Mouse (Mus musculus): ENCODE measurements around the gene Cdkl1. TPM values are rescaled to one million over a fixed set of nuclear protein-coding genes. Genes with fewer than 3 reads are reported as not detected.

Cdkl1 gene
- total RNA-seq, 2 experiments from 2014 or later, result 20.5 to 20.9 TPM

GRCm38 (mm10) chr12:69756015-69756414 is 35.1 kb downstream of the Cdkl1 start:
- no peak for DNase-seq (ENCODE audit: extremely low spot score in 1 of 2, low spot score in 1 of 2)

DNA sequence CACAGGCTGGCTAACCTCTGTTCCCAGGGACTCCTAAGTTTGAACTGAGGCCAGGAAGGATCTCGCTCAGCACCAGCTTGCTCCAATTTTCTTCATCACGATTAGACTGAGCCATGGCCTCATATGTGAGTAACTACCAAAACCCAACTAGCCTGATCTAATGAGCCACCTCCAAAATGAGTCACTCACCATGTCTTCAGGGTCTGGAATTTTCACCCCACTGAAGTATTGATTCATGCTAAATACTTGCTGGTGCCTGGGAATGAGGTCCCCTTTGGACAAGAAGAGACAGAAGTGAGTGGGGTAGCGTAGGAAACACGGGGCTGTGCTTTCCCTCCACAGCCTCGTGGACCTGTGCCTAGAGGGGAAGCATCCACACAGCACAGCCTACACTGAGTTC is 37.1 kb downstream of the Cdkl1 start:
- no peak for DNase-seq (ENCODE audit: extremely low spot score in 1 of 2, low spot score in 1 of 2)

DNA sequence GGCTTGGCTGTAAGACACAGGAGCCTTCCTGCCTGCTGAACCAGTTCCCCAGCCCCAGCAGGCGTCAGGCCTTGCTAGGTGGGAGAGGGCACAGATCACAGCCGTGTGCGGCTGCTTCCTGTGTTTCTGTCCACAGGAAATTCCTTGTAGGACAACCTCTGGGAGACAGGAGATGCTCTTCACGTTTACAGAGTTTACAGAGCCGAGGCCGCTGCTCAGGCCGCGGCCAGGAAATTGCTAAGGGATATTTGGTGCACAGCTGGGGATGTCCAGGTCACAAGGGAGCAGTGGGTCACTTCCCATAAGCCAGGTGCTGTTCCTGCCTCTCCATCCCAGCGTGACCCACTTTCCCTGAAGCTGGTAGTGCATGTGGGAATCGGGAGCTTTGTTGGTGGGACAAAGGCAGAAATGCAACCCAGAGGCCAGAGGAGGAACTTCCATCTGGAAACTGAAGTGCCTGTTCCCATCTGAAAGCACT is 39.2 kb downstream of the Cdkl1 start:
- DNase-seq (ENCODE audit: extremely low spot score in 1 of 2, low spot score in 1 of 2), result no peak

- no peak for DNase-seq (ENCODE audit: extremely low spot score in 1 of 2, low spot score in 1 of 2)
Measured at GRCm38 (mm10) chr12:69744138-69744537, 46.9 kb downstream of the Cdkl1 start.

DNA sequence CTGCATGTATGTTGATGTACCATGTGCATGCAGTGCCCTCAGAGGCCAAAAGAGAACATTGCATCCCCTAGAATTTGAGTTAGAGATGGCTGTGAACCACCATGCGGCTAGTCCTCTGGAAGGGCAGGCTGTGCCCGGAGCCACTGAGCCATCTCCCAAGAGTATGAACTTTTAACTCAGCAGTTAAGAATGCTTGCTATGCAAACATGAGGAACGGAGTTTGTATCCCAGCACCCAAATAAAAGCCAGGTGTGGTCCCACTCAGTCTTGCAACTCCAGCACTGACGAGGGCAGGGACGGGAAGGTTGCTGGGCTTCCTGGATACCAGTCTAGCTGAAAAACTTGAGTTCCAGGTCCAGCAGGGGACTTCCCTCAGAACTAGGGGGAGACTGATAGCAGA is 49.1 kb downstream of the Cdkl1 start:
- no peak for DNase-seq (ENCODE audit: extremely low spot score in 1 of 2, low spot score in 1 of 2)

- DNase-seq (ENCODE audit: extremely low spot score in 1 of 2, low spot score in 1 of 2), result no peak
Measured at GRCm38 (mm10) chr12:69733923-69734322, 57.1 kb downstream of the Cdkl1 start.

- no peak for DNase-seq (ENCODE audit: extremely low spot score in 1 of 2, low spot score in 1 of 2)
Measured at GRCm38 (mm10) chr12:69733518-69733917, 57.5 kb downstream of the Cdkl1 start.

- no peak for DNase-seq (ENCODE audit: extremely low spot score in 1 of 2, low spot score in 1 of 2)
Measured at GRCm38 (mm10) chr12:69732221-69732620, 58.8 kb downstream of the Cdkl1 start.

- no peak for DNase-seq (ENCODE audit: extremely low spot score in 1 of 2, low spot score in 1 of 2)
Measured at GRCm38 (mm10) chr12:69730306-69730705, 60.8 kb downstream of the Cdkl1 start.

DNA sequence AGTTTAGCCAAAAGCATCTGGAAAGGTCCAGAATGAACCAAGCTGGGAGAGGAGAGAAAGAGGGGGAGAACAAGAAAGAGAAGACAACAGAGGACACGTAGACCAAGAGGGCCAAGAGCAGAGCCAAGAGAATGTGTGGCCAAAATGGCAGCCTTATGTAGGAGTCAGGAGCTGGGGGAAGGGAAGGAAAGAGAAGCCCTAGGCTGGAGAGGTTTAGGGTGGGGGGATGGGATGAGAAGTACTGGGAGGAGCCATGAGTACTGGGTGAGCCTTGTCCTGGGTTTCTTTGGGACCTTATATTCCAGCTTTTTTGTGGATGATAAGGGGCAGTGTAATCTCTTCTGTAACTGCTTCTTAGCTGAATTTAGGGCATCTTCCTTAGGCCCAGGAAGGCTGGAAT is 61.8 kb downstream of the Cdkl1 start:
- no peak for DNase-seq (ENCODE audit: extremely low spot score in 1 of 2, low spot score in 1 of 2)

GRCm38 (mm10) chr12:69724711-69725460 is 66.2 kb downstream of the Cdkl1 start, which contains the start of the genes L2hgdh and Atp5s:
Gene L2hgdh (minus strand): TSS chr12:69724873.
Gene Atp5s (plus strand): TSS chr12:69724950.
- peak; percentile 86 to 91 for DNase-seq (ENCODE audit: extremely low spot score in 1 of 2, low spot score in 1 of 2)

DNA sequence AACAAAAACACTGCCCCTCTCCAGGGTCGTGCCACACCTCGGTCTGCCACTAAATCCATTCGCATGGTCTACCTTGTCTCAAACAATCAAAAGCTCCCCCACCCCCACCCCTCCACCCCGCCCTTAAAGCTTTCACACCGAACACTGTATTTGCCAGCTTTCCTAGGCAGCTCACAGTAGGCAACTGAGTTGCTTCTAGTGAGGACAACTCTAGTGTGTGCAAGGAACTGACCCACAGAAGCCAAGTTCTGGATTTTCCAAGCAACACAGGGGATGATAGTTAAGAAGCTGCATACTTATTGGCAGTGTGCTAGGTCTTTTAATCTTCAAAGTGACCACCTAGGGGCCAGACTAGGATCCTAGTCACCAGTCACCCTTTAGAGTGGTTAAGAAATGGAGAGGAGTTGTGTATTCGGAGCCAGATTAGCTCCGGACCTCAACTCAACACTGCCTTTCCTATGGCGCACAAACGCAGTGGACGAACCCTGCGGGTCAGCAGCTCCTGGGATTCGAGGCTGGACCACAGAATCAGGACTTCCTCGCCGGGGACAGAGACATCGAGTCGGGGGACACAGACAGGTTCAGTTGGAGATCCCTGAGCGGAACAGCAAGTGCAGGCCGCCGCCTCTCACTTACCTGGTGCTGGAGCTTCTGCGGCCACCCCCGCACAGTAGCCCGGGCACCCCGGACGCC is 66.9 kb downstream of the Cdkl1 start:
- no peak for DNase-seq (ENCODE audit: extremely low spot score in 1 of 2, low spot score in 1 of 2)

DNA sequence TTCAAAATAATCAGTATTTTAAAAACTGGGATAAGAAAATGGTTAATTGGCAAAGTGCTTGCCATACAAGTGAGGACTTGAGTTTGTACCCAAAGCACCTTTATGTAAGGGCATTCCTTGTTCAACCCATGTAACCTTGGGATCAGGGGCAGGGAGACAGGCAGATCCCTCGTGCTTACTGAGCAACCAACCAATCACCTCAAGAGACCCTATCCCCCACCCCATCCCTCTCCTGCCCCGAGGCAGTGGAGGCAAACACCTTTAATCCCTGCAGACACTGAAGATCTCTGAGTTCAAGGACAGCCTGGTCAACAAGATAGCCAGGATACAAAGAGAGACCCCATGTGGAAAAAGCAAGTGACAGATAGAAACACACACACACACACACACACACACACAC is 67.7 kb downstream of the Cdkl1 start:
- DNase-seq (ENCODE audit: extremely low spot score in 1 of 2, low spot score in 1 of 2), result no peak

DNA sequence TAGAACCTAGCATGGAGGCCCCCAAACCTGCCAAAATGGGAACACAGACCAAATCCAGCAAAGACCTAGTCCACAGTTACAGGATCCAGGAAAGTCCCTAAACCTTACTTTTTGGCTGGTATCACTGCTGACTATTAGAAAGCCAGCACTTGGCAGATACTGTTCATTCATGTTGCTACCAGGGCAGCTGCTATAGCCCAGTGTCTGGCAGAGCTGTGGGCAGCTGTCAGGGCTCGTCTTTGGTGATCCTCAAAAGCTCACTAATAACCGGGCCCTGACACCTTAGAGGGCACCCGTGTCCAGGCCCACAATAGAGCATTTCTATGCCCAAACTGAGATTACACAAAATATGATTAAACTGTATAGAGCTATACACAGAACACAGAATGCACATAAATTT is 68.2 kb downstream of the Cdkl1 start:
- no peak for DNase-seq (ENCODE audit: extremely low spot score in 1 of 2, low spot score in 1 of 2)

GRCm38 (mm10) chr12:69713628-69714027 is 77.4 kb downstream of the Cdkl1 start:
- no peak for DNase-seq (ENCODE audit: extremely low spot score in 1 of 2, low spot score in 1 of 2)

DNA sequence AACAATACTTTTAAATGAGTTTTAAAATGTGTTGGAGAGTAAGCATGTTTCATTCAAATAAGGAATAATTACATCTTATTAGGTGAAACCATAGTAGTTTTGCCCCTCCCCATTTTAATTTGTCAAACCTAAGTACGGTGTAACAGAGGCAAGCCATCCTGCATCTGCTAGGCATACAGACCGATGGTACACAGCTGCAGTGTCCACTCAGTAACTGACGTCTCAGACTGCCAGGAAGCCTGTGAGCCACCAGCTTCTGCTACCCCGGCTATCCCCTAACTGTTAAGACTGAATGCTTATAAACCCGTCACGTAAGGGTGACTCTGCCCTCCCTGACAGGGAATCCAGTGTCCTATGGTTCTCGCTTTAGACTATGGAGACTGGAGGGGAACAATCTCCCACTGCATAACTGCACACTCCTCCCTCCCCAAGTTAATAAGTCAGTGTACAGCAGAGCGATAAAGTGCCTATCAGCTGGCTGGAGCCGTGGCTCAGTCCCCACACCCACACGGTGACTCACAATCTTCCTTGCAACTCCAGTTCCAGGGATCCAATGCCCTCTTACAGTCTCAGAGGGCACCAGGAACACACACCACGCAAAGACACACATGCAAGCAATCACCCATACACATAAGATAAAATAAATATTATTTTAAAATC is 86.1 kb downstream of the Cdkl1 start:
- DNase-seq (ENCODE audit: extremely low spot score in 1 of 2, low spot score in 1 of 2), result no peak

DNA sequence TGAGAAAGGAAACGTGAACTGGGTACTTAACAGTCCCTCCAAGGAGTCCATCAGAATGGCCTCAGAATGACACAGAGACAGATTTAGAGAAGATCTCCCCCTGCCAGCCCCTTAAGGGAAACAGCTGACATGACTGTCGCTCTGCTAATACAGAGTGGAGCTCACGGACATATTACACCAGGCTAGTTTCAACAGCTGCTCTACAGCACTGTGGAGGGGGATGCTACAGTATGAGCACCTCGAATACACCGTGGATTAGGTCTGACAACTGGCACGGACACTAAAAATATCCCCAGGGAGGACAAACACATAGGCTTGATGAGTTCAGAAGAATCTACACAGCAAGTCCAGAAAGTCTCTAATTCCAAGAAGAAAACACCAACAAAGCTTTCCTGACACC is 92.7 kb downstream of the Cdkl1 start:
- DNase-seq (ENCODE audit: extremely low spot score in 1 of 2, low spot score in 1 of 2), result no peak
